In genomic region chr7:49752730-49753506, GRCm38 (mm10) we compare ENCODE assay signal across 8 mouse cellular contexts. TPM values are rescaled to one million over a fixed set of nuclear protein-coding genes. Genes with fewer than 3 reads are reported as not detected.
DNase-seq lines count a peak whose midpoint lies in the region; ATAC-seq and TF ChIP-seq lines count a peak whose summit lies in the region.

No protein-coding gene starts in this region.

- no peak for ATAC-seq in hindbrain, embryonic 14.5 days (ENCODE audit: low FRiP score)

- no peak overlapping the region for H3K4me2 ChIP-seq in hindbrain, embryonic 14.5 days (replicated peaks)

- no peak overlapping the region for H3K4me3 ChIP-seq in hindbrain, embryonic 14.5 days (replicated peaks; ENCODE audit: low read length)
- H3K4me3 ChIP-seq in liver, adult 2 months (ENCODE audit: insufficient read depth, low read depth, low read length): peak overlapping the region; percentile 3; the same call in 1 of the 2 replicates

- peak; percentile 38 for TF ChIP-seq CTCF in liver, adult 2 months (IDR thresholded peaks at IDR 0.05; ENCODE audit: low read depth, low read length)

- H3K79me2 ChIP-seq in liver, adult 2 months (ENCODE audit: control insufficient read depth, insufficient read depth, low read length): no peaks in the 10 kb centered on the region

- H3K9ac ChIP-seq in hindbrain, embryonic 14.5 days: no peak overlapping the region
- H3K9ac ChIP-seq in liver, adult 2 months (ENCODE audit: low read depth, low read length): no peak overlapping the region

- H3K9me3 ChIP-seq in hindbrain, embryonic 14.5 days (ENCODE audit: control insufficient read depth, low read length): no peaks in the 10 kb centered on the region

- TF ChIP-seq POLR2A in liver, adult 2 months (IDR thresholded peaks at IDR 0.05; ENCODE audit: extremely low read depth, insufficient read depth, low read length): no peak

- no peaks in the 10 kb centered on the region for H3K4me1 ChIP-seq in hindbrain, embryonic 14.5 days (replicated peaks; ENCODE audit: control insufficient read depth, insufficient read depth, low read length)
- peaks cover 1% of the 10 kb centered on the region; the same call in 1 of the 2 replicates for H3K4me1 ChIP-seq in liver, adult 2 months (ENCODE audit: control insufficient read depth, insufficient read depth, low read length)

- H3K27me3 ChIP-seq in hindbrain, embryonic 14.5 days (ENCODE audit: control insufficient read depth, insufficient read depth, low read length): peaks cover 93% of the 10 kb centered on the region
- no peaks in the 10 kb centered on the region for H3K27me3 ChIP-seq in liver, adult 2 months (ENCODE audit: control insufficient read depth, insufficient read depth, low read length)

- WGBS in hindbrain, embryonic 14.5 days: 31% methylated on average over 25 of the region's 25 CpGs
- WGBS in liver, adult 2 months: 28% methylated on average over 25 of the region's 25 CpGs

- DNase-seq in left cerebral cortex, postnatal 10 days (ENCODE audit: extremely low spot score in 1 of 2, low spot score in 2 of 2): peak; percentile 27 to 39
- no peak for DNase-seq in left cerebral cortex, adult 8-10 months (ENCODE audit: low spot score in 2 of 2)
- peak; percentile 52 for DNase-seq in MN1 (ENCODE audit: low spot score)
- DNase-seq in embryo, embryonic 9.5 days (ENCODE audit: extremely low spot score): peak; percentile 33
- peak; percentile 78 for DNase-seq in hindbrain, embryonic 14.5 days (ENCODE audit: low spot score)
- peak; percentile 78 for DNase-seq in liver, adult 2 months (ENCODE audit: extremely low read depth, low read depth, low spot score)
- peak; percentile 80 for DNase-seq in retina, embryonic 14.5 days (ENCODE audit: low spot score)
- DNase-seq in frontal cortex, postnatal 25 days (ENCODE audit: low spot score in 2 of 2): no peak

- no peaks in the 10 kb centered on the region for H3K36me3 ChIP-seq in hindbrain, embryonic 14.5 days (replicated peaks; ENCODE audit: control insufficient read depth, insufficient read depth)
- no peaks in the 10 kb centered on the region for H3K36me3 ChIP-seq in liver, adult 2 months (ENCODE audit: control insufficient read depth, insufficient read depth, low read length)

- no peak overlapping the region for H3K27ac ChIP-seq in hindbrain, embryonic 14.5 days
- no peak overlapping the region for H3K27ac ChIP-seq in liver, adult 2 months (replicated peaks; ENCODE audit: insufficient read depth, low read depth, low read length)

- intact Hi-C loops in left cerebral cortex, postnatal 10 days (cut with DNase I): no loop called here

RNA-seq across cellular contexts. Expression of gene Htatip2, which starts 6.0 kb away (rescaled TPM):
- total RNA-seq in left cerebral cortex, postnatal 10 days (2021): 1 to 10 TPM; 7.0 to 8.1 TPM
- 10 to 100 TPM; 15.7 to 19.3 (median 16.5) TPM for total RNA-seq in left cerebral cortex, adult 8-10 months (2022)
- polyA plus RNA-seq in hindbrain, embryonic 14.5 days (2014; fragmentation: Nextera tagmentation; extraction: Ambion mirVana): 3.0 and 3.5 TPM in 2 replicates
- 22.6 and 30.9 TPM in 2 replicates for total RNA-seq in liver, adult 2 months (2014; rRNA removed)
- polyA plus RNA-seq in liver, adult 2 months (2012; rRNA removed): 23.2 and 29.6 TPM in 2 replicates

RNA-seq across cellular contexts. Expression of gene Prmt3, which starts 25.2 kb away (rescaled TPM):
- total RNA-seq in left cerebral cortex, postnatal 10 days (2021): 10 to 100 TPM; 33.4 to 38.5 TPM
- total RNA-seq in left cerebral cortex, adult 8-10 months (2022): 10 to 100 TPM; 27.8 to 37.7 (median 30.8) TPM
- 51.2 and 57.0 TPM in 2 replicates for polyA plus RNA-seq in hindbrain, embryonic 14.5 days (2014; fragmentation: Nextera tagmentation; extraction: Ambion mirVana)
- total RNA-seq in liver, adult 2 months (2014; rRNA removed): 10.5 and 13.6 TPM in 2 replicates
- 5.0 and 6.7 TPM in 2 replicates for polyA plus RNA-seq in liver, adult 2 months (2012; rRNA removed)

Comparison
In these comparisons a context has a peak if more than half of its experiments do, and no peak if none do; other contexts are left out.
1. DNase-seq: peak in left cerebral cortex, postnatal 10 days (2 of 2), MN1 (single experiment), embryo, embryonic 9.5 days (single experiment), hindbrain, embryonic 14.5 days (single experiment), liver, adult 2 months (single experiment) and retina, embryonic 14.5 days (single experiment); none in left cerebral cortex, adult 8-10 months (0 of 2) and frontal cortex, postnatal 25 days (0 of 2).